Mouse (Mus musculus): ENCODE data around the gene Cpsf3. TPM values are rescaled to one million over a fixed set of nuclear protein-coding genes. Genes with fewer than 3 reads are reported as not detected.

Gene Cpsf3
- polyA plus RNA-seq, 1 experiment from 2014 or later: 106 TPM

- no peak overlapping the region for H3K27ac ChIP-seq (ENCODE audit: low read depth)
- ATAC-seq (ENCODE audit: insufficient read depth) (no peak), DNase-seq (no peak)
- no peak overlapping the region for H3K4me3 ChIP-seq (ENCODE audit: low read depth, low read length)
- H3K4me2 ChIP-seq: no peak overlapping the region
- no peaks in the 10 kb centered on the region for H3K27me3 ChIP-seq (ENCODE audit: insufficient read depth, low read length)
- H3K9me3 ChIP-seq (ENCODE audit: low read depth, low read length): no peaks in the 10 kb centered on the region
- H3K9ac ChIP-seq: no peak overlapping the region
- H3K4me1 ChIP-seq (ENCODE audit: insufficient read depth): no peaks in the 10 kb centered on the region
- WGBS: 94% methylated on average over 5 of the region's 5 CpGs
- no peak for TF ChIP-seq CTCF (IDR thresholded peaks at IDR 0.05; ENCODE audit: low read depth)
- H3K36me3 ChIP-seq (ENCODE audit: insufficient read depth): peaks cover 44% of the 10 kb centered on the region
Observed at GRCm38 (mm10) chr12:21263256-21263655, 21.9 kb upstream of the Cpsf3 start.

GRCm38 (mm10) chr12:21264241-21264640 lies 20.9 kb upstream of the Cpsf3 start:
- peak; percentile 41 for DNase-seq
- Histone ChIP-seq H3K4me3 (ENCODE audit: low read depth, low read length) (no peak overlapping the region), H3K27ac (ENCODE audit: low read depth) (peak overlapping the region; percentile 25; the same call in 1 of the 2 replicates), H3K9ac (no peak overlapping the region), H3K9me3 (ENCODE audit: low read depth, low read length) (no peaks in the 10 kb centered on the region), H3K4me2 (no peak overlapping the region), H3K4me1 (ENCODE audit: insufficient read depth) (no peaks in the 10 kb centered on the region), H3K27me3 (ENCODE audit: insufficient read depth, low read length) (no peaks in the 10 kb centered on the region), H3K36me3 (ENCODE audit: insufficient read depth) (peaks cover 43% of the 10 kb centered on the region)
- 71% methylated on average over 5 of the region's 5 CpGs for WGBS
- TF ChIP-seq CTCF (IDR thresholded peaks at IDR 0.05; ENCODE audit: low read depth): no peak
- ATAC-seq (ENCODE audit: insufficient read depth): 0 out of 2 replicates have a peak, but pooled peaks have one; percentile 33

- TF ChIP-seq CTCF (IDR thresholded peaks at IDR 0.05; ENCODE audit: low read depth): no peak
- ATAC-seq (ENCODE audit: insufficient read depth) (no peak), DNase-seq (no peak)
- no peak overlapping the region for H3K4me2 ChIP-seq
- H3K27me3 ChIP-seq (ENCODE audit: insufficient read depth, low read length): no peaks in the 10 kb centered on the region
- no peaks in the 10 kb centered on the region for H3K9me3 ChIP-seq (ENCODE audit: low read depth, low read length)
- no peak overlapping the region for H3K9ac ChIP-seq
- H3K4me1 ChIP-seq (ENCODE audit: insufficient read depth): no peaks in the 10 kb centered on the region
- no peak overlapping the region; the same call in 1 of the 2 replicates for H3K27ac ChIP-seq (ENCODE audit: low read depth)
- H3K36me3 ChIP-seq (ENCODE audit: insufficient read depth): peaks cover 39% of the 10 kb centered on the region
- no peak overlapping the region for H3K4me3 ChIP-seq (ENCODE audit: low read depth, low read length)
- WGBS: 75% methylated on average over 3 of the region's 3 CpGs
Observed at GRCm38 (mm10) chr12:21264970-21265369, 20.2 kb upstream of the Cpsf3 start.

GRCm38 (mm10) chr12:21265501-21265900 lies 19.7 kb upstream of the Cpsf3 start:
- H3K9me3 ChIP-seq (ENCODE audit: low read depth, low read length): no peaks in the 10 kb centered on the region
- H3K9ac ChIP-seq: no peak overlapping the region
- H3K36me3 ChIP-seq (ENCODE audit: insufficient read depth): peaks cover 43% of the 10 kb centered on the region
- H3K27ac ChIP-seq (ENCODE audit: low read depth): no peak overlapping the region
- DNase-seq (no peak), ATAC-seq (ENCODE audit: insufficient read depth) (no peak)
- H3K27me3 ChIP-seq (ENCODE audit: insufficient read depth, low read length): no peaks in the 10 kb centered on the region
- H3K4me1 ChIP-seq (ENCODE audit: insufficient read depth): no peaks in the 10 kb centered on the region
- TF ChIP-seq CTCF (IDR thresholded peaks at IDR 0.05; ENCODE audit: low read depth): no peak
- H3K4me2 ChIP-seq: no peak overlapping the region
- 84% methylated on average over 4 of the region's 4 CpGs for WGBS
- H3K4me3 ChIP-seq (ENCODE audit: low read depth, low read length): no peak overlapping the region

GRCm38 (mm10) chr12:21265946-21266783 lies 19.0 kb upstream of the Cpsf3 start:
- WGBS: 74% methylated on average over 14 of the region's 14 CpGs
- no peak overlapping the region for H3K9ac ChIP-seq

GRCm38 (mm10) chr12:21266784-21267098 lies 18.4 kb upstream of the Cpsf3 start:
- Histone ChIP-seq H3K9me3 (ENCODE audit: low read depth, low read length) (no peaks in the 10 kb centered on the region), H3K36me3 (ENCODE audit: insufficient read depth) (peaks cover 51% of the 10 kb centered on the region), H3K4me1 (ENCODE audit: insufficient read depth) (no peaks in the 10 kb centered on the region), H3K27me3 (ENCODE audit: insufficient read depth, low read length) (no peaks in the 10 kb centered on the region), H3K4me3 (ENCODE audit: low read depth, low read length) (no peak overlapping the region), H3K4me2 (no peak overlapping the region), H3K27ac (ENCODE audit: low read depth) (no peak overlapping the region), H3K9ac (no peak overlapping the region)
- DNase-seq: no peak
- no peak; the same call in 1 of the 2 replicates for ATAC-seq (ENCODE audit: insufficient read depth)
- TF ChIP-seq CTCF (IDR thresholded peaks at IDR 0.05; ENCODE audit: low read depth): no peak
- WGBS: 82% methylated on average over 2 of the region's 2 CpGs

More at GRCm38 (mm10) chr12:21265946-21266783, 19.0 kb upstream of the Cpsf3 start:
- Histone ChIP-seq H3K4me1 (ENCODE audit: insufficient read depth) (no peaks in the 10 kb centered on the region), H3K27me3 (ENCODE audit: insufficient read depth, low read length) (no peaks in the 10 kb centered on the region), H3K27ac (ENCODE audit: low read depth) (no peak overlapping the region), H3K4me2 (no peak overlapping the region), H3K9me3 (ENCODE audit: low read depth, low read length) (no peaks in the 10 kb centered on the region), H3K36me3 (ENCODE audit: insufficient read depth) (peaks cover 45% of the 10 kb centered on the region), H3K4me3 (ENCODE audit: low read depth, low read length) (no peak overlapping the region)
- DNase-seq: peak; percentile 79
- TF ChIP-seq CTCF (IDR thresholded peaks at IDR 0.05; ENCODE audit: low read depth): peak; percentile 81
- peak; percentile 71 for ATAC-seq (ENCODE audit: insufficient read depth)

GRCm38 (mm10) chr12:21268083-21268616 lies 17.0 kb upstream of the Cpsf3 start:
- no peaks in the 10 kb centered on the region for H3K9me3 ChIP-seq (ENCODE audit: low read depth, low read length)
- TF ChIP-seq CTCF (IDR thresholded peaks at IDR 0.05; ENCODE audit: low read depth): no peak
- no peaks in the 10 kb centered on the region for H3K4me1 ChIP-seq (ENCODE audit: insufficient read depth)
- 90% methylated on average over 8 of the region's 8 CpGs for WGBS
- no peak overlapping the region for H3K4me2 ChIP-seq
- peaks cover 63% of the 10 kb centered on the region for H3K36me3 ChIP-seq (ENCODE audit: insufficient read depth)
- DNase-seq (no peak), ATAC-seq (ENCODE audit: insufficient read depth) (no peak)
- no peak overlapping the region for H3K9ac ChIP-seq
- no peak overlapping the region for H3K27ac ChIP-seq (ENCODE audit: low read depth)
- no peak overlapping the region for H3K4me3 ChIP-seq (ENCODE audit: low read depth, low read length)
- no peaks in the 10 kb centered on the region for H3K27me3 ChIP-seq (ENCODE audit: insufficient read depth, low read length)
